Mouse (Mus musculus) liver (tissue): ENCODE measurements around the gene Trpm2.
"Not testable (repeated sequence)": the region's sequence is repeated elsewhere in the genome, so short reads cannot be mapped to it uniquely, and the experiment has no call there.

Experiments
- DNase-seq: peaks from one replicate; pipeline ENCODE4 v3.0.0-alpha.2; 2020; ENCODE audit warnings: mixed read lengths

The Trpm2 gene

DNA sequence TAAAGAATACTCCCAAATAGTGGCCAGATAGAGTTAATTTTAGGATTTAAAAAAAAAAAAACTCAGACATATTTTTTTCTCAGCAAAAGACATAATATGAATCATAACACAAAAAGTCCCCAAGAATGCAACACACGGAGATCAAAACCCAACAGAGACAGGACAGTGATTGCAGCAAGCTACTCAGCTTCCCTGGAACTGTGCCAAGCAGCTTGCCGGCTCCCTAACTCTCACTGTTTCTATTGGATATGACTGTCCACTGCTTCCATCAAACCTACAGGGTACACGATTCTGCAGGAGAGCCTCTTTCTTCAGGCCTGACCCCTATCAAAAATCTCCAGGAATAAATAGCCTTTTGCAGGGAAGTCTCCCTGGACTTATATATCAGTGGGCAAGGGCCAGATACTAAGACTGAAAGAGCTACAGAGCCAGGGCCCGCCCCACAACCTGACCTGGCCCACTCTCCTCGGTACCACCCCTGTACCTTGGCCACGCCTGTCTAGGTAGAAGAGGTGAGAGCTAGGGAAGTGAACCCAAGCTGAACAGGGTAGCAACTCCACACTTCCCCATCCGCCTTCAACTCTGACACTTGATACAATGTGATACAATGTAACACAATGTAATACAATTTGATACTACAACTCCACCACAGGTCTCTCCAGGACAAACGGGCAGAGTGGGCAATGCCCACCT lies 6.2 kb upstream of the Trpm2 start:
- DNase-seq = no peak

GRCm38 (mm10) chr10:77975653-77976052 lies 5.3 kb upstream of the Trpm2 start:
- no peak for DNase-seq

DNA sequence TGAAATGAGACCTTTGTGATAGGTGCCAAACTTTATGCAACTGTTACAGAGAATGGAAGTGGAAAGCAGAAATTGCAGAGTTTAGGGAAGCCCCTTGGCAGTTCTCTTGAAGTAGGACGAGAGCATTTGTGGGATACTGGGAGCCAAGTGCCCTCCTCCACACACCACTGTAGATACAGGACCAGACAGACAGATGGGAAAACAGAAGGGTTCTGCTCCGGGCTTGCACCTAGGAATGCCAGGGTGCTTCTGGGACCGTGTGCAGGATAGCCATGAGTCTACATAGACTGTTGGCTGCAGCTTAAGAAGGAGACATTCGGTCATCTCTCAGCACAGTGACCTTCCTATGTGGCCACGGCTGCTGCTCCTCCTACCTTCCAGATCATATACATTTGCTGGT lies 4.4 kb upstream of the Trpm2 start:
- no peak for DNase-seq

DNA sequence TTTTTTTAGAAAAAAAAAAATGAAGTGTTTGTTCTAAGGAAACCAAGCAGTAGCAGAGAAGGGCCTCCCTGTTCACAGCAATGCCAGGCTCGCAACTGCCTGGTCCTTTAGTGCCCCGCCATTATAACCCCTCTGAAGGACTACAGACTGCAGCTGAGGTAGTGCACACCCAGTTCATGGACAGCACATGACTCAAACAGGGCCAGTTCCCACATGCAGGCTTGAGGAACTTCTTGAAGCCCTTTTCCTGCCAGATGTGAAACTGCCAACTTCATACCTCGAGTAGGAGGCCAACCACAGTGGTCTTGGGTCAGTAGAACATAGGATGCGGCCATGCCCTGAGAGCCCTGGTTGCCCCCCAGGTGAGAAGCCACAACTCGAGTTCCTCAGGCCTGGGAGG lies 4.0 kb upstream of the Trpm2 start:
- DNase-seq = no peak

DNA sequence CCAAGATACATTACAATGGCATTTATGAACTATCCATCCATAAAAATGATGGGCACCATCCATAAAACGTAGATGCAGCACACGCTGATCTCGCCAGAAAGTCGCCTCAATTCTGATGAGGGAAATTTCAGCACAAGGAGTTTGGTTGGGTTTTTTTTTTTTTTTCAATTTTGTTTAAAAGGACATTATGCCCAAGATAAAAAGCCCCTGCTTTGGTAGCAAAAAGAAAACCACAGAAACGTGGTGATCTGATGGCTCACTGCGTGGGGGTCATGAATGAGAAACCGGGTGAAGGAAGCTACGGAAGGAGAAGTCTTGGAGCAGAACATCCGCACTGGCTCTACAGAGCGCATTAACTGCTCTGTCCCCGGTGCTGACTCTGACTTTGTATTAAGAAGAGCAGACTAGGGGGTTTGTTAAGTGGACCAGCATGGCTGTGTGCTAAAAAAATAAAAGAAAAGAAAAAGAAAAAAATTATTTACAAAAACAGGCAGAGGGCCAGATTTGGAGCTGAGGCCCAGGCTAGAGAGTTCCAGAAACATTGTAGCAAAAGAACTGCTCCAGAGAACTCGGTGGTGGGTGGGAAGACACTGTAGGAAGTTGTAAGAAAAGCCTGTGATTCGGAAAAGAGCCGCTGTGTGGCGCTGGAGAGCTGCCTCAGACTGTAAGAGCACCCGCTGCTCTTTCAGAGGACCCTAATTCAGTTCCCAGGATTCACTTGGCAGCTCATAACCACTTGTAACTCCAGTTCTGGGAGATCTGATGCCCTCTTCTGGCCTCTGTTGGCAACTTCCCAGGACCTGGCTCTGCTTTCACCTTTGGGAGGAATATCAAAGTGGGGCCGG lies 1.6 kb upstream of the Trpm2 start:
- peak; percentile 53 for DNase-seq

DNA sequence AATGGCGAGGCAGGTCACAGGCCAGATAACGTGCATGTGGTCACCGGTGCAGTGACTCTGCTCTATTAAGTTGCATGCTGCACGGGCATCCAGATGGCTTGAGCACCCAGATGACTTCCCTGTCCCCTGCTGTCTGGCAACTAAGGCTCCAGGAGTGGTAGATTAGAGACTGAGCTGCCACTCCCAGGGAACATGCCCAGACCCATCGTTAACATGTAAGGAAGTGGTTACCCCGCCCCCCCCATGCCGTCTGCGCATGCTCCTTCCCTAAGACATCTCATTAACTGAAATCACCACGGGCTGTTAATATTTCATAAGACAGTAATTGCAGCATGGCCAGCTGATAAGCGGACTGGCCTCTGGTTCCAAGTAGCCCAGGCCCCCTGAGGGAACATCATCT lies 828 bp upstream of the Trpm2 start:
- DNase-seq = peak; percentile 28

DNA sequence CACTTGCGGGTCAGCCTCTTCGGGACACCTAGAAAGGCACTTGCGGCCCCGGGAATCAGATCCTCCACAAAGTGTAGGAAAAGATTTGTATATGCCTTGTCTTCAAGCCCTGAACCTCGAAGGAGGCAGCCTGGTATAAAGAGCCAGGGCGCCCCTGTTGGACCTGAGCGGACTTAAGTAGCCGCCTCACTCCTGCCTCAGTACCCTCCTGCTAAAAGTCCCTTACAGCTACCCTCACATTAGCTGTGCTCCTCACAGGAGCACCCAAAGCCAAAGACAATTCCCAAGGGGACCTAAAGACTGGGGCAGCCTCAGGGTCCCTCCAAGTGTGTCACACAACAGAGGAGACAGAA lies 414 bp downstream of the Trpm2 start:
- no peak for DNase-seq

DNA sequence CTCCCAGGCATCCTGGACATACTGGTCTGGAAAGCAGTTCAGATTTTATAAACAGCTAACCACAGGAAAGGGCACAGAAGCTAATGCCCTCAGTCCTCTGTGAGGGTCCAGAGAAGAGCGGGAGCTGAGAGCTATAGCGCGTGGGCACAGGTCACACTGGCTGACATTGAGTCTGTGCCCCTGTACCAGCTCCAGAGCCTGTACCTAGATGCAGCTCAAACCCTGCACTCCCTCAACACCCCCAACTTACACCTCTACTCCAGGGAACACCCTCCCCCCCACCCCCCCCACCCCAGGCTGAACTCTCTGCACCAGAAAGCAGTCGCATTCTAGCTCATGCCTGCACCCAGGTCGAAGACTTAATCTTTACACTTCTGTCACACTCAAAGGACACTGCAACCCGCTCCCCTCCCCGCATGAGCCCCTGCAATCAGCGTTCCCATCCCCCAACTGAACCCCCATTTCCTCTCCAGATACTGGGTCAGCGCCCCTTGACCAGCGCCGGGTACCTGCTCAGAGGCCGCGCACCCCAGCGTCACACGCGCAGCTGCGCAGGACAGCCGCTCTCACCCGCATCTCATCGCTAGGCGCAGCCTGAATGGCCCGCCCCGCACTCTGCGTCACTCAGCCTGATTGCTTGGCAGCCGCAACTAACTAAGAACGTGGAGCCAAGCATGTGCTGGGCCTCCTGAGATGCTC lies 940 bp downstream of the Trpm2 start:
- peak; percentile 26 for DNase-seq

DNA sequence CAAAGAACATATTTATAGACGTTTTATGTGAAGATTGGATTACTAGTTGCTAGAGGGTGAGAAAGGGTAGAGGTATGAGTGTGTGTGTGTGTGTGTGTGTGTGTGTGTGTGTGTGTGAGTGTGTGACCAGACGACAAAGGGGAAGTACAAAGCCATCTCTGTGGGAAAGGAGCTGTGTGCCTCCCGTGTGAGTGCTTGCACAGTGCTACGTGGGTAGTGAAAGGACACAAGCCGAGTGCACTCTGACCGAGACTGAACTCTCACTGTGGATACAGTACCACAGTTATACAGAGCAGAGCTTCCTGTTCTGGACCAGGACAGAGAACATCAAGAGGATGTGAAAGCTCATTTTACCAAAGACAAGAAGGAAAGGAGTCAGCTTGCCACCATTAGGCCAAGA lies 6.4 kb downstream of the Trpm2 start:
- DNase-seq = no peak

GRCm38 (mm10) chr10:77962725-77963124 lies 7.6 kb downstream of the Trpm2 start:
- DNase-seq = no peak

DNA sequence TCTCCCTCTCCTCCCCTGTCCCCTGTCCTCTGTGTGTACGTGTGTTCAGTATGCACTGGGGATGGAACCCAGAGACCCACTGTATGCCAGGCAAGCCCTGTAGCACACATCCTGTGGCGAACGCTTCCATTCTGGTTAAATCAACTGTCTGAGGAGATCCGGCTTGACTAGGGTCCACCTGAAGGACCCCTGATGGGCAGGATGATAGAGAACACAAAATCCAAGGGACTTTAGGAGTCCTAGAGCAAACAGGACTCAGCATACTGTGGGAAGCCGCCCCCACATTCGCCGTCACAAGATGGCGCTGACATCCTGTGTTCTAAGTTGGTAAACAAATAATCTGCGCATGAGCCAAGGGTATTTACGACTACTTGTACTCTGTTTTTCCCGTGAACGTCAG lies 19.9 kb downstream of the Trpm2 start:
- not testable (repeated sequence) for DNase-seq

- DNase-seq = no peak
These were observed 30.7 kb downstream of the Trpm2 start for GRCm38 (mm10) chr10:77939685-77940084.

DNA sequence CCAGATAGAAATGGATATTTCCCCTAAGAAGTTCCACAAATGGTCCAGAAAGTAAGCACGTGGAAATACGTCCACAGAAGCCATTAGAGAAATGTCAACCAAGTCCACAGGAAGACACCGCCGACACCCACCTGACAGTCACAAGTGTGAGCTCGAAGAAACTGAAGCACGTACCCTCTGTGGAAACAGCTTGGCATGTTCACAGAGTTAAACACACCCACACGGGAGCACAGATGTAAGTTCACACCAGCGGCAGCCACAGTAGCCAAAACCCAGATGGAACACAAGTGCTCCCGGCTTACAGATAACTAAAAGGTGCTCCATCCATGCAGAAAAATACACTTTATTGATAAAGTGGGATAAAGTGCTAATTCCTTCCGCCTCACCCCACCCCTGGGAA lies 43.0 kb downstream of the Trpm2 start:
- no peak for DNase-seq

DNA sequence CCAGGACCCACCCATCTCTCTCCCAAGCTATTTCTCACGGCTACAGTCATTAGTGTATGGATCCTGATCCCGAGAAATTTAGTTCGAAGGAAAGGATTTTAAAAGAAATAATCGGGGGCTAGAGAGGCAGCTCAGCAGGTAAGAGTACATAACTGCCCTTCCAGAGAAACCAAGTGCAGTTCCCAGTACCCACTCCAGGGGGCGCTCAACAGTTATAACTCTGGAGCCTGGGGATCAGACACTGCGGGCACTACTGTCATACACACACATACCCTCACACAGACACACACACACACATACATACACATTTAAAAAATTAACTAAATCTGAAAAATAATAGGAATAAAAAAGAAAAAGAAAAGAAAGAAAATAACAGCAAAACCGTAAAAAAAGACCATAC lies 44.2 kb downstream of the Trpm2 start:
- peak; percentile 67 for DNase-seq

- no peak for DNase-seq
These were observed 47.7 kb downstream of the Trpm2 start for GRCm38 (mm10) chr10:77922681-77923080.

GRCm38 (mm10) chr10:77921009-77921408 lies 49.4 kb downstream of the Trpm2 start:
- DNase-seq = no peak

- peak; percentile 65 for DNase-seq
These were observed 53.6 kb downstream of the Trpm2 start for GRCm38 (mm10) chr10:77916636-77917335.

- no peak for DNase-seq
These were observed 57.1 kb downstream of the Trpm2 start for GRCm38 (mm10) chr10:77913292-77913691.

DNA sequence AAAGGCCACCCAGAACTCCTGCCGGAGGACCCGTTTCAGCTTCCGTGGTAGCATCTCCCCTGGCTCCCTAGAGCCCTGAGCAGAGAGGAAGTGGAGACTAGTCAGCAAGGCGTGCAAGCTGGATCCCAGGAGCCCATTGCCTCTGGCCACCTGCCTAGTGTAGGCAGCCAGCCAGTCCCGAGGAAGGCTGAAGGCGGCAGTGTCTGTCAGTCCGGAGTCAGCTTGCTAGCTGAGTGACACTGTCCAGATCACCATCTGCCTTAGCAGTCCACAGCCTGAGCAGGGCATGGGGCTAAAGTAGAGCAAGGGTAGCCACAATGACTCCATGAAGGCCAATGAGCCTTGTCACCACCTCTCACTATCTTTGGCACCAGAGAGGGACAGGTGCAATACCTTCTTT lies 57.8 kb downstream of the Trpm2 start:
- no peak for DNase-seq

DNA sequence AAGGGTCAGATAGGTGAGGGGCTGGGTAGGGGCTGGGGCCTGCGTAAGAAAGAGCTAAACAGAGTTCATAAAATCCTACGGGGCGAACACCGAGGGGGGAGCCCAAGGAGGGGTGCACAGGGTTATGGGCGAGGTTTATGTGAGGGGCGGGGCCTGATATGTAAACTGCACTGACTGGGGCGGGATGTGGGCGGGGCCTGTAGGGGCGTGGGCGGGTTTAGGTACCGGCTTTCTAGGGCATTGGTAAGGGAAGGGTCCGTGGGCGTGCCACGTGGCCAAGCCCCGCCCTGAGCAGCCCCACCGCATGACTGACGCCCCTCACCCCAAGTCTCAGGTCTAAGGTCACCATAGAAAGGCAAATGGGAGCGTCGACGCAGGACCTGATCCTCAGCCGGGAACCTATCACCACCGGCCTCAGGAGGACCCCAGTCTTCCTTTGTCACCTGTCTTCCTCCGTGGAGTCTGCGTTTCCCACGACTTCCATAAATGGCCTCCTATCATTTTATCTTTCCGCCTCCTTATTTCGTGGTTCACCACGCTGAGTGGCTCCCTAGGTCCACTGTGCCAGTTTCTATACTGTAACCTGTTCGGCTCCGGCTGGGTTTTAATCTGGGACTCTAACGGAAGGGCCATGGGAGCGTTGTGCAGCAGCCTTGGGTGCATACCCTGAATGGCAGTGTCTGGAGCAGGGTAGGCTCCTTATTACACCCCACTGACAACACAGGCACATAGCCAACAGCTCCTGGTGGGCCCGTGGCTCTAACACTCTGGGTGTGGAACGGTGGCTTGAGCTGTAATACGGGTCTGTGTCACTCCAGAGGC lies 67.3 kb downstream of the Trpm2 start:
- peak; percentile 82 for DNase-seq

DNA sequence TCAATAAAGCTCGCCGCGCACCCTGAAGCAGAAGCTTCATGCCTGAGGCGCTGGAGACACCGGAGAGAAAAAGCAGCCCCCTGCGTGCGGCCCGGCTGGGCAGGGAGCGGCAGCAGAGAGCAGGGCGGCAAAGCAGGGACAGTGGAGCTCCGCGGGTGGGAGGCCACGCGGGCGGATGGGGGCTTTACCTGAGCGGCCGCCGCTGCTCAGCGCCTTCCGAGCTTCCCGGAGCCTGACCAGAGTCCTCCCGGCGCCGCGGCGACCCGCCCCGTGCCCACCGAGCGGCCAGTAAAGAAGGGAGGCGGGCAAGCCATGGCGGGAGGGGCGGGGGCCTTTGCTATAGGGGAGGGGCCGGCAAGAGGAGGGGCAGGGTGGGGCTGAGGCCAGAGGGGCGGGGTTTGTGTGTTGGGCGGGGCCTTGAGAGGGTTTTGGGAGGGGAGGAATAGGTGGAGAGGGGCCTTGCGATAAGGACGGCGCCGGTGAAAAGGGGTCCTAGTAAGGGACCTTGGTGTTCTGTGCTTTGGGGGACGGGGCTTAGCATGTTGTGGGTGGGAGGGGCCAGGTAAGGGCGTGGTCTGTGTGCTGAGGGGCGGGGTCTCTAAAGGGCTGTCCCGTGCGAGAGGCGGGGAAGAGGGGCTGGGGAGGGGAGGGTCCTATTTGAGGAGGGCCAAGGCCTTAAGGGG lies 68.0 kb downstream of the Trpm2 start, which contains the start of gene Lrrc3:
Lrrc3 (minus strand) TSS at position 326 of the 683 bp plus-strand sequence.
- DNase-seq = peak; percentile 82

DNA sequence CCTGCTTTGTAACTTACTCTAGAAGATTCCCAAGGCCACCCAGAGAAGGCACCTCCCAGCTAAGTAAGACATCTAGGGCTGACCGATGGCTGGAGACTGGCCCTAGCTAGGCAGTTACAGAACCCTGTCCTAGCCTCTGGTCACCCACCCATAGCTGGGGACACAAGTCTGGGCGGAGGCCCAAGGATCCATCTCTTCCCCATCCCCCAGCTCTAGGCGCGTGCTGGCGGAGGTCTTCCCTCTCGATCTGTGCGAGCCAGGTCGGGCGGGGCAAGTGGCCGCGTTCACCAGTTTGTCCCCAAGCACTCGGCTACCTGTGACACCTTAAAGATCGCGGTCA lies 68.5 kb downstream of the Trpm2 start:
- no peak for DNase-seq
